Mouse (Mus musculus): ENCODE results near the gene Gm15737.

DNA sequence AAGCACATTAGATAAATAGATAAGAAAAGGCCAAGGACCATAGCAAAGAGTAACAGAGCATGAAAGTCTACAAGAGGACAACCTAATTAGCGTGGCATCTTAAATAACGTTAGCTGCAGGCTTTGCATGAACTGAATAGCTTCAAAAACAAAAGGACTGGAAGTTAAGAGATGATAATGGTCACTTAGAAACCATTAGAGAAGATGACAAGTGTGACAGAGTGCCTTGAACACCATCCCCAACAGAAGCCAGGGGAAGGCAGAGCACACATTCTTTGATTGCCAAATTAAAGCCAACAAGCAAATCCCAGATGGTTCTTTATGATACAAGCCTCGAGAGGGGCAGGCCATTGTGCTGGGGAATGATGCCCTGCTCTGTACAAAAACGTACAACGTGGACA, 47.6 kb upstream of the Gm15737 start:
- TF ChIP-seq CTCF (IDR thresholded peaks at IDR 0.05; ENCODE audit: control insufficient read depth, insufficient read depth, insufficient replicate concordance, low read depth, low read length) (no peak), POLR2A (IDR thresholded peaks at IDR 0.05; ENCODE audit: control insufficient read depth, low read depth, low read length) (no peak)

All from testis, adult 2 months (tissue).